Mouse (Mus musculus): ENCODE measurements at regions not wholly inside any gene's neighbourhood (a gene's known extent, or its start where the extent isn't known, plus 50 kb on each side); places are given as distances from the start of the nearest gene placed in this dataset.
A peak's percentile ranks its signal among the peaks of the same experiment; 100 is the strongest.

GRCm38 (mm10) chr3:51135581-51135980 is 88.7 kb upstream of the Noct start:
- H3K4me1 ChIP-seq (ENCODE audit: control insufficient read depth, insufficient read depth, low read length), result no peaks in the 10 kb centered on the region
- no peaks in the 10 kb centered on the region for H3K36me3 ChIP-seq (ENCODE audit: control insufficient read depth, insufficient read depth, low read length)
- no peaks in the 10 kb centered on the region for H3K27me3 ChIP-seq (ENCODE audit: control insufficient read depth, insufficient read depth, low read length)
- H3K4me3 ChIP-seq (ENCODE audit: low read length), result no peak overlapping the region
- H3K9me3 ChIP-seq (ENCODE audit: control insufficient read depth, low read length), result no peaks in the 10 kb centered on the region
- H3K9ac ChIP-seq (ENCODE audit: low read depth, low read length), result no peak overlapping the region
- no peak overlapping the region for H3K4me2 ChIP-seq (replicated peaks; ENCODE audit: low read depth, low read length)
- WGBS, result 77% methylated on average over 5 of the region's 5 CpGs
- ATAC-seq (ENCODE audit: low FRiP score, low TSS enrichment), result no peak
- no peak overlapping the region for H3K27ac ChIP-seq (ENCODE audit: low read depth, low read length)

- Histone ChIP-seq H3K4me2 (replicated peaks; ENCODE audit: low read depth, low read length) (no peak overlapping the region), H3K27ac (ENCODE audit: low read depth, low read length) (no peak overlapping the region), H3K9ac (ENCODE audit: low read depth, low read length) (no peak overlapping the region), H3K36me3 (ENCODE audit: control insufficient read depth, insufficient read depth, low read length) (no peaks in the 10 kb centered on the region), H3K27me3 (ENCODE audit: control insufficient read depth, insufficient read depth, low read length) (no peaks in the 10 kb centered on the region), H3K4me1 (ENCODE audit: control insufficient read depth, insufficient read depth, low read length) (no peaks in the 10 kb centered on the region), H3K9me3 (ENCODE audit: control insufficient read depth, low read length) (no peaks in the 10 kb centered on the region), H3K4me3 (ENCODE audit: low read length) (no peak overlapping the region)
- WGBS, result 65% methylated on average over 8 of the region's 8 CpGs
- no peak for ATAC-seq (ENCODE audit: low FRiP score, low TSS enrichment)
Observed at GRCm38 (mm10) chr3:51137730-51138312, 86.4 kb upstream of the Noct start.

DNA sequence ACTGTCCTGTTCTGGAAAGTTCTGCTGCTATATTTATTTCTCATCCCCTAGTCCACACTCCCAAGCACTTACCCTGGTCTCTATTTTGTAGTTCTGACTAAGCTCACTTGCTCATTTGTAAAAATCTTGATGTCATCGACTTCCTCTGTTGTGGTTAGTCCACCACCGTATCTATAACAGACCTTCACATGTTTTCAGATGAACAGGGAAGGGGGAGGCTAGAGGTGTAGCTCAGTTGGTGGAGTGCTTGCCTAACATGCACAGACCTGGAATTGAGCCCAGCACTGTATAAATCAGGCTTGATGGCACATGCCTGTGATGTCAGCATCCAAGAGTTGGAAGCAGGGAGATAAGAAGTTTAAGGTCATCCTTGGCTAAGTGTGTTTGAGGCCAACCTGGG is 78.3 kb upstream of the Noct start:
- H3K36me3 ChIP-seq (ENCODE audit: control insufficient read depth, insufficient read depth, low read length), result no peaks in the 10 kb centered on the region
- 70% methylated on average over 2 of the region's 2 CpGs for WGBS
- H3K4me2 ChIP-seq (replicated peaks; ENCODE audit: low read depth, low read length), result no peak overlapping the region
- H3K27ac ChIP-seq (ENCODE audit: low read depth, low read length), result no peak overlapping the region
- H3K9ac ChIP-seq (ENCODE audit: low read depth, low read length), result no peak overlapping the region
- no peak for ATAC-seq (ENCODE audit: low FRiP score, low TSS enrichment)
- H3K27me3 ChIP-seq (ENCODE audit: control insufficient read depth, insufficient read depth, low read length), result no peaks in the 10 kb centered on the region
- H3K4me3 ChIP-seq (ENCODE audit: low read length), result no peak overlapping the region
- no peaks in the 10 kb centered on the region for H3K9me3 ChIP-seq (ENCODE audit: control insufficient read depth, low read length)
- H3K4me1 ChIP-seq (ENCODE audit: control insufficient read depth, insufficient read depth, low read length), result no peaks in the 10 kb centered on the region

DNA sequence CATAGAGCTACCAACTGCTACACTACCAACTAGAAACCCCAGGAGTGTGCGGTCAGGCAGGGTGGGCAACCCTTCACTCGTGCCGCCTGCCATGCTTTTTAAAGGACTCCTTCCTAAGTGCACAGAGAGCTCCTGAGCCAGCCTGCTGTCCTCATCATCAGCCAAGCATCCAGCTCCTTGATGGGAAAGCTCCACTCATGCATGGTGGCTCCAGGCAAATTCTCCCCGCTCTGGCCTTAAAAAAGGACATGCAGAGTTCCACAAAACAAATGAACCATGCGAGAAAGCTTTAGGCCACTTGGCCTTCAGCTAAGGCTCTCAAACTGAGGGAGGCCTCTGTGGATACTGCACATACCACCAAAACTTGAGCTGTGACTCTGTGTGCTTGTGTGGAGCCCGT is 74.2 kb upstream of the Noct start:
- WGBS, result 44% methylated on average over 6 of the region's 6 CpGs
- Histone ChIP-seq H3K27me3 (ENCODE audit: control insufficient read depth, insufficient read depth, low read length) (no peaks in the 10 kb centered on the region), H3K4me1 (ENCODE audit: control insufficient read depth, insufficient read depth, low read length) (peaks cover 2% of the 10 kb centered on the region; the same call in 1 of the 2 replicates), H3K36me3 (ENCODE audit: control insufficient read depth, insufficient read depth, low read length) (no peaks in the 10 kb centered on the region), H3K27ac (ENCODE audit: low read depth, low read length) (no peak overlapping the region; the same call in 1 of the 2 replicates), H3K4me3 (ENCODE audit: low read length) (no peak overlapping the region), H3K9ac (ENCODE audit: low read depth, low read length) (no peak overlapping the region), H3K9me3 (ENCODE audit: control insufficient read depth, low read length) (no peaks in the 10 kb centered on the region), H3K4me2 (replicated peaks; ENCODE audit: low read depth, low read length) (no peak overlapping the region)
- ATAC-seq (ENCODE audit: low FRiP score, low TSS enrichment), result peak; percentile 86

- H3K4me2 ChIP-seq (replicated peaks; ENCODE audit: low read depth, low read length), result no peak overlapping the region
- peaks cover 2% of the 10 kb centered on the region; the same call in 1 of the 2 replicates for H3K4me1 ChIP-seq (ENCODE audit: control insufficient read depth, insufficient read depth, low read length)
- no peak for ATAC-seq (ENCODE audit: low FRiP score, low TSS enrichment)
- no peaks in the 10 kb centered on the region for H3K27me3 ChIP-seq (ENCODE audit: control insufficient read depth, insufficient read depth, low read length)
- 61% methylated on average over 4 of the region's 4 CpGs for WGBS
- H3K36me3 ChIP-seq (ENCODE audit: control insufficient read depth, insufficient read depth, low read length), result no peaks in the 10 kb centered on the region
- no peak overlapping the region for H3K27ac ChIP-seq (ENCODE audit: low read depth, low read length)
- no peak overlapping the region for H3K9ac ChIP-seq (ENCODE audit: low read depth, low read length)
- no peaks in the 10 kb centered on the region for H3K9me3 ChIP-seq (ENCODE audit: control insufficient read depth, low read length)
- no peak overlapping the region for H3K4me3 ChIP-seq (ENCODE audit: low read length)
Observed at GRCm38 (mm10) chr3:51151104-51151503, 73.1 kb upstream of the Noct start.

DNA sequence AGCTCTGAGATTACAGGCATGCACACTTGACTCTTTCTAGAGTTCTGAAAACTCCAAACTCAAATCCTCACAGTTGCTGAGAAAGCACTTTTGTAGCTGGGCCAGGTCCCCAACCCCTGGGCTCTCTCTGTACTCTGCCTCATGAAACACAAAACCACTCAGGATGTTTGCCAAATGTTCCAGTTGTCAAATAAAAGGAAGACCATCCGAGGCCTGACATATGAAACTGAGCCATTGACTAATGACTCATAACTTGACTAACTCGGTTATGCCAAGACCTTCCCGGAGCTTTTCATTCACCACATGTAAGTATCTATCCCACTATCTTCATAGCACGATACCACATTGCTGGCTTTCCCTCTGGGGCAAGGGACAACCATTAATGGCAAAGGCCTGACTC is 68.6 kb upstream of the Noct start:
- H3K27me3 ChIP-seq (ENCODE audit: control insufficient read depth, insufficient read depth, low read length), result no peaks in the 10 kb centered on the region
- no peak overlapping the region for H3K4me2 ChIP-seq (replicated peaks; ENCODE audit: low read depth, low read length)
- WGBS, result 36% methylated on average over 4 of the region's 4 CpGs
- no peak overlapping the region for H3K27ac ChIP-seq (ENCODE audit: low read depth, low read length)
- H3K9me3 ChIP-seq (ENCODE audit: control insufficient read depth, low read length), result no peaks in the 10 kb centered on the region
- H3K36me3 ChIP-seq (ENCODE audit: control insufficient read depth, insufficient read depth, low read length), result no peaks in the 10 kb centered on the region
- no peak overlapping the region for H3K9ac ChIP-seq (ENCODE audit: low read depth, low read length)
- no peak for ATAC-seq (ENCODE audit: low FRiP score, low TSS enrichment)
- peaks cover 2% of the 10 kb centered on the region; the same call in 1 of the 2 replicates for H3K4me1 ChIP-seq (ENCODE audit: control insufficient read depth, insufficient read depth, low read length)
- no peak overlapping the region for H3K4me3 ChIP-seq (ENCODE audit: low read length)

DNA sequence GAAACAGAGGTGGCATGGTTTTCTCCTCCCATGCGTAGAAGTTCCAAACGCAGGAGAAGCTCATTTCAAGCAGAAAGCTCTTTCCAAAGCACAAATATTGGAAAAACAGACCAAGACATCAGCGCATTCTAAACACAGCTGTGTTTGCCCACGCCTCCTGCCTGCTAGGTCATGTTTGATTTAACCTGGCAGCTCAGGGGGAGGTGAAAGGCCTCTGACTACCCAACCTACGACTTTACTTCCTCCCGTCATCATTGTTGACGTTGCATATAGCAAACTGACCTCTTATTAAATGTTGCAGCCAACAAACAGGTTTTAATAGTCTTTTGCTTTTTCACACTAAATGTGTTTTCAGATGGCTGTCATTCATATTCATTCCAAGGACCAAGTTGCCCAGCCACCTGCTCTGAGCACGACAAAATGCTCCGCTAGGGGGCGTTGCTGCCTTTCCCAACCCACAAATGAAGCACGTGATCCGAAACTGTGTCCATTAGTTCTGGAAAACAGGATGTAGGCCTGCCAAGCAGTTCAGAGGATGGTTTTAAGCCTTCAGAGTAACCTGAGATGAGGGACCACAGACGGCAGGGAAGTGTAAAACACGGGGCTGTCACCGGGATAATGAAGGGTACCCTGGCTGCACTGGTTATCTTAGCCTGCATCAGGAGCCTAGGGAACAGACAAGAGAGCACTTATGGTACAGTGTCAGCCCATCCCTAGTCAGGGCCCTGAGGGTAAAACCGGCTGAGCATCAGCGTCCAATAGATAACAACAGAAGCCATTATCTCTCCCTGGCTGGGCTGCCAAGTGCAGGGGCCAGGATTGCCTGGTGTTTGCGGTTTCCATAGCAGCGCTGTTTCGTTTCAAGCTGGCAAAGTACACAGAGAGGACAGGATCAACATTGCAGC is 67.6 kb upstream of the Noct start:
- 21% methylated on average over 20 of the region's 20 CpGs for WGBS
- H3K27me3 ChIP-seq (ENCODE audit: control insufficient read depth, insufficient read depth, low read length), result no peaks in the 10 kb centered on the region
- no peaks in the 10 kb centered on the region for H3K36me3 ChIP-seq (ENCODE audit: control insufficient read depth, insufficient read depth, low read length)
- H3K9ac ChIP-seq (ENCODE audit: low read depth, low read length), result no peak overlapping the region
- no peaks in the 10 kb centered on the region for H3K9me3 ChIP-seq (ENCODE audit: control insufficient read depth, low read length)
- 0 out of 2 replicates have a peak overlapping the region, but pooled peaks have one; percentile 2 for H3K27ac ChIP-seq (ENCODE audit: low read depth, low read length)
- H3K4me2 ChIP-seq (replicated peaks; ENCODE audit: low read depth, low read length), result no peak overlapping the region
- no peak overlapping the region for H3K4me3 ChIP-seq (ENCODE audit: low read length)
- ATAC-seq (ENCODE audit: low FRiP score, low TSS enrichment), result peak; percentile 83
- H3K4me1 ChIP-seq (ENCODE audit: control insufficient read depth, insufficient read depth, low read length), result peaks cover 2% of the 10 kb centered on the region; the same call in 1 of the 2 replicates

- Histone ChIP-seq H3K4me3 (ENCODE audit: low read length) (no peak overlapping the region), H3K4me1 (ENCODE audit: control insufficient read depth, insufficient read depth, low read length) (peaks cover 2% of the 10 kb centered on the region; the same call in 1 of the 2 replicates), H3K9ac (ENCODE audit: low read depth, low read length) (no peak overlapping the region), H3K27me3 (ENCODE audit: control insufficient read depth, insufficient read depth, low read length) (no peaks in the 10 kb centered on the region), H3K36me3 (ENCODE audit: control insufficient read depth, insufficient read depth, low read length) (no peaks in the 10 kb centered on the region), H3K4me2 (replicated peaks; ENCODE audit: low read depth, low read length) (no peak overlapping the region), H3K27ac (ENCODE audit: low read depth, low read length) (no peak overlapping the region), H3K9me3 (ENCODE audit: control insufficient read depth, low read length) (no peaks in the 10 kb centered on the region)
- no peak for ATAC-seq (ENCODE audit: low FRiP score, low TSS enrichment)
- WGBS, result 28% methylated on average over 4 of the region's 4 CpGs
Observed at GRCm38 (mm10) chr3:51157291-51157650, 67.0 kb upstream of the Noct start.

GRCm38 (mm10) chr3:51158449-51158848 is 65.8 kb upstream of the Noct start:
- no peak for ATAC-seq (ENCODE audit: low FRiP score, low TSS enrichment)
- Histone ChIP-seq H3K4me3 (ENCODE audit: low read length) (no peak overlapping the region), H3K27ac (ENCODE audit: low read depth, low read length) (no peak overlapping the region), H3K9ac (ENCODE audit: low read depth, low read length) (no peak overlapping the region), H3K9me3 (ENCODE audit: control insufficient read depth, low read length) (no peaks in the 10 kb centered on the region), H3K36me3 (ENCODE audit: control insufficient read depth, insufficient read depth, low read length) (no peaks in the 10 kb centered on the region), H3K4me2 (replicated peaks; ENCODE audit: low read depth, low read length) (no peak overlapping the region), H3K27me3 (ENCODE audit: control insufficient read depth, insufficient read depth, low read length) (no peaks in the 10 kb centered on the region), H3K4me1 (ENCODE audit: control insufficient read depth, insufficient read depth, low read length) (peaks cover 2% of the 10 kb centered on the region; the same call in 1 of the 2 replicates)
- 66% methylated on average over 4 of the region's 4 CpGs for whole genome bisulfite sequencing

Data from kidney, embryonic 14.5 days (tissue).